Mouse (Mus musculus) olfactory bulb, adult 2 months (tissue): ENCODE results near the gene Fgf7. TPM values are rescaled to one million over a fixed set of nuclear protein-coding genes. Genes with fewer than 3 reads are reported as not detected.

Experiments
- H3K27ac ChIP-seq: fragments of 200-500 bp; 2 replicates; pipeline ENCODE4 v1.5.1; 2012; ENCODE audit warnings: low read depth, low read length; ENCODE audit not compliant: insufficient read depth
- H3K4me1 ChIP-seq: fragments of 200-500 bp; 2 replicates; pipeline ENCODE4 v1.6.1; 2012; ENCODE audit warnings: low read length; ENCODE audit not compliant: control insufficient read depth, insufficient read depth
- H3K4me3 ChIP-seq: fragments of 200-500 bp; 2 replicates; pipeline ENCODE4 v1.5.1; 2012; ENCODE audit warnings: mild to moderate bottlenecking, low read depth, low read length, moderate library complexity; ENCODE audit not compliant: insufficient read depth
- CTCF ChIP-seq: fragments of 200-500 bp; IDR thresholded peaks from 2 replicates; pipeline ENCODE4 v1.5.1; 2012; ENCODE audit warnings: low read depth, mild to moderate bottlenecking, low read length, moderate library complexity; ENCODE audit not compliant: insufficient read depth
- POLR2A ChIP-seq: fragments of 200-500 bp; IDR thresholded peaks from 2 replicates; pipeline ENCODE4 v1.6.1; 2012; ENCODE audit warnings: mild to moderate bottlenecking, low read depth, low read length, moderate library complexity; ENCODE audit not compliant: insufficient read depth
- WGBS: fragments of 180-500 bp; shearing (Covaris S2); methylation state at CpG from one replicate; pipeline ENCODE4 v1.1.7; 2018; 5-methylcytosine and 5-hydroxymethylcytosine counted together
- polyA plus RNA-seq: library from polyadenylated mRNA; stranded (reverse); fragments of >200 nt; gene quantifications from 2 replicates; pipeline ENCODE4 v1.2.4, GENCODE M21; 2012; ENCODE audit warnings: low replicate concordance; ENCODE audit not compliant: missing spikeins, insufficient read depth, insufficient read length

The Fgf7 gene
- polyA plus RNA-seq, 1 experiment = not detected

GRCm38 (mm10) chr2:126035013-126035770, 734 bp downstream of the Fgf7 start:
- WGBS = 87% methylated on average over 15 of the region's 15 CpGs
- TF ChIP-seq CTCF (no peak), POLR2A (no peak)
- no peaks in the 10 kb centered on the region for H3K4me1 ChIP-seq
- no peak overlapping the region for H3K27ac ChIP-seq
- no peak overlapping the region for H3K4me3 ChIP-seq

GRCm38 (mm10) chr2:126036121-126036520, 1.7 kb downstream of the Fgf7 start:
- Histone ChIP-seq H3K27ac (no peak overlapping the region), H3K4me3 (no peak overlapping the region), H3K4me1 (no peaks in the 10 kb centered on the region)
- TF ChIP-seq CTCF = no peak
- WGBS = 89% methylated on average over 4 of the region's 4 CpGs

GRCm38 (mm10) chr2:126038221-126039000, 4.0 kb downstream of the Fgf7 start:
- no peak overlapping the region for H3K27ac ChIP-seq
- TF ChIP-seq POLR2A = no peak
- TF ChIP-seq CTCF = no peak
- no peaks in the 10 kb centered on the region for H3K4me1 ChIP-seq
- 75% methylated on average over 7 of the region's 7 CpGs for WGBS
- H3K4me3 ChIP-seq = no peak overlapping the region

GRCm38 (mm10) chr2:126039414-126039891, 5.0 kb downstream of the Fgf7 start:
- no peak overlapping the region for H3K4me3 ChIP-seq
- WGBS = 76% methylated on average over 4 of the region's 4 CpGs
- no peaks in the 10 kb centered on the region for H3K4me1 ChIP-seq
- H3K27ac ChIP-seq = no peak overlapping the region
- TF ChIP-seq POLR2A = no peak
- TF ChIP-seq CTCF = no peak

GRCm38 (mm10) chr2:126040651-126041050, 6.2 kb downstream of the Fgf7 start:
- Histone ChIP-seq H3K4me1 (no peaks in the 10 kb centered on the region), H3K27ac (no peak overlapping the region), H3K4me3 (no peak overlapping the region)
- WGBS = 96% methylated on average over 2 of the region's 2 CpGs
- TF ChIP-seq POLR2A (no peak), CTCF (no peak)

GRCm38 (mm10) chr2:126041237-126041636, 6.8 kb downstream of the Fgf7 start:
- H3K27ac ChIP-seq = no peak overlapping the region
- no peaks in the 10 kb centered on the region for H3K4me1 ChIP-seq
- WGBS = 88% methylated on average over 6 of the region's 6 CpGs
- H3K4me3 ChIP-seq = no peak overlapping the region
- no peak for TF ChIP-seq POLR2A
- TF ChIP-seq CTCF = no peak

- TF ChIP-seq CTCF (no peak), POLR2A (no peak)
- 25% methylated on average over 3 of the region's 3 CpGs for WGBS
- Histone ChIP-seq H3K27ac (no peak overlapping the region), H3K4me3 (no peak overlapping the region), H3K4me1 (no peaks in the 10 kb centered on the region)
These were observed 8.2 kb downstream of the Fgf7 start for GRCm38 (mm10) chr2:126042674-126043073.

- Histone ChIP-seq H3K4me1 (no peaks in the 10 kb centered on the region), H3K4me3 (no peak overlapping the region), H3K27ac (no peak overlapping the region)
- TF ChIP-seq POLR2A = no peak
- TF ChIP-seq CTCF = no peak
- WGBS = 91% methylated on average over 5 of the region's 5 CpGs
These were observed 11.2 kb downstream of the Fgf7 start for GRCm38 (mm10) chr2:126045621-126046020.

GRCm38 (mm10) chr2:126052749-126053557, 18.5 kb downstream of the Fgf7 start:
- H3K27ac ChIP-seq = no peak overlapping the region
- TF ChIP-seq POLR2A (no peak), CTCF (no peak)
- 56% methylated on average over 6 of the region's 6 CpGs for WGBS
- no peaks in the 10 kb centered on the region for H3K4me1 ChIP-seq
- no peak overlapping the region for H3K4me3 ChIP-seq
